Comparison of ENCODE assay signal across 10 mouse cellular contexts in genomic region chr8:56486006-56486405, GRCm38 (mm10).
DNase-seq lines count a peak whose midpoint lies in the region; ATAC-seq and TF ChIP-seq lines count a peak whose summit lies in the region.
"Had no signal": no experiment of that assay in that cellular context is flagged by ENCODE, and none has a peak within 500 bp of the region (broad histone marks: within the 10 kb centered on the region; RNA-seq: fewer than 3 reads in every experiment).

No protein-coding gene starts in this region.

- CTCF ChIA-PET in Patski (lab: Charles Lee), result interaction anchor here (1.5 kb wide), 1 partner anchor 424 kb away, joined by 5 read pairs; no protein-coding TSS in a partner anchor

- no peak overlapping the region for H3K9ac ChIP-seq in kidney, embryonic 16.5 days (replicated peaks; ENCODE audit: low read length)
- H3K9ac ChIP-seq: limb, embryonic 13.5 days had no signal

- POLR2A ChIA-PET in Patski (lab: Charles Lee), result no interaction called here

- no peaks in the 10 kb centered on the region for H3K27me3 ChIP-seq in kidney, embryonic 16.5 days (ENCODE audit: insufficient read depth, low read length)
- H3K27me3 ChIP-seq in Patski, result no peaks in the 10 kb centered on the region
- H3K27me3 ChIP-seq: limb, embryonic 13.5 days had no signal

- in situ Hi-C loops in Patski (cut with MboI; ENCODE audit: low pct_unique_long_range_greater_than_20kb), result loop anchor here (25.0 kb wide), 3 partner anchors 949 to 1974 kb away; no protein-coding TSS in a partner anchor

- no peak for ATAC-seq in kidney, embryonic 16.5 days (ENCODE audit: low FRiP score, low TSS enrichment)
- peak; percentile 43 for ATAC-seq in CD4-positive, CD25-positive, alpha-beta regulatory T cell, adult 4 months
- ATAC-seq in Patski, result no peak
- ATAC-seq in erythroblast, adult 5-6 weeks (replicated peaks; ENCODE audit: low FRiP score, poor library complexity, severe bottlenecking), result no peak

- no peaks in the 10 kb centered on the region for H3K9me3 ChIP-seq in kidney, embryonic 16.5 days (ENCODE audit: low read length)
- H3K9me3 ChIP-seq: heart, embryonic 10.5 days; limb, embryonic 13.5 days had no signal

- TF ChIP-seq CTCF in Patski (IDR thresholded peaks at IDR 0.05), result peak; percentile 34

- peak; percentile 22 for DNase-seq in kidney, adult 9 months
- DNase-seq in Patski (ENCODE audit: low read depth, low spot score), result no peak
- DNase-seq in large intestine, adult 2 months (ENCODE audit: low read depth, low spot score), result peak; percentile 18
- no peak for DNase-seq in frontal cortex, postnatal 10 days (ENCODE audit: low spot score in 2 of 2)
- DNase-seq in T-cell, adult 2 months (ENCODE audit: low spot score), result no peak

- no peaks in the 10 kb centered on the region for H3K36me3 ChIP-seq in kidney, embryonic 16.5 days (ENCODE audit: insufficient read depth, low read length)
- H3K36me3 ChIP-seq: heart, embryonic 10.5 days; limb, embryonic 13.5 days had no signal

- WGBS in kidney, embryonic 16.5 days, result 31% methylated on average over 3 of the region's 3 CpGs
- 29% methylated on average over 3 of the region's 3 CpGs for WGBS in large intestine, adult 2 months

- no peak overlapping the region for H3K4me3 ChIP-seq in kidney, embryonic 16.5 days (ENCODE audit: low read length)
- H3K4me3 ChIP-seq: heart, embryonic 10.5 days; limb, embryonic 13.5 days had no signal

- no peak overlapping the region for H3K4me2 ChIP-seq in kidney, embryonic 16.5 days (replicated peaks; ENCODE audit: low read depth, low read length)
- H3K4me2 ChIP-seq: limb, embryonic 13.5 days had no signal

- no peak overlapping the region for H3K27ac ChIP-seq in kidney, embryonic 16.5 days (ENCODE audit: low read length)
- H3K27ac ChIP-seq: heart, embryonic 10.5 days; limb, embryonic 13.5 days had no signal

- H3K4me1 ChIP-seq in kidney, embryonic 16.5 days (ENCODE audit: insufficient read depth, low read length), result no peaks in the 10 kb centered on the region
- H3K4me1 ChIP-seq: heart, embryonic 10.5 days had no signal

Comparison
In these comparisons a context has a peak if more than half of its experiments do, and no peak if none do; other contexts are left out.
1. DNase-seq: peak in kidney, adult 9 months (single experiment) and large intestine, adult 2 months (single experiment); none in Patski (single experiment), frontal cortex, postnatal 10 days (0 of 2) and T-cell, adult 2 months (single experiment).